Mouse (Mus musculus) neutrophil, adult 5-6 weeks (primary cell): ENCODE measurements around the gene Asb3. TPM values are rescaled to one million over a fixed set of nuclear protein-coding genes. Genes with fewer than 3 reads are reported as not detected.
"Not testable (repeated sequence)": the region's sequence is repeated elsewhere in the genome, so short reads cannot be mapped to it uniquely, and the experiment has no call there.

Experiments used
- ATAC-seq: fragments of 151-379, 151-347 bp; 2 replicates; pipeline ENCODE4 v1.8.0; 2017; ENCODE audit warnings: mild to moderate bottlenecking, moderate TSS enrichment; ENCODE audit not compliant: insufficient number of reproducible peaks, poor library complexity, low FRiP score, severe bottlenecking; ENCODE audit errors: extremely low read depth
- total RNA-seq: library from RNA; stranded (forward); fragments of 200-1000 nt; gene quantifications from 2 replicates; pipeline ENCODE4 v1.2.3, GENCODE M21; 2017

The Asb3 gene
- total RNA-seq, 1 experiment from 2014 or later: 26.9 TPM

DNA sequence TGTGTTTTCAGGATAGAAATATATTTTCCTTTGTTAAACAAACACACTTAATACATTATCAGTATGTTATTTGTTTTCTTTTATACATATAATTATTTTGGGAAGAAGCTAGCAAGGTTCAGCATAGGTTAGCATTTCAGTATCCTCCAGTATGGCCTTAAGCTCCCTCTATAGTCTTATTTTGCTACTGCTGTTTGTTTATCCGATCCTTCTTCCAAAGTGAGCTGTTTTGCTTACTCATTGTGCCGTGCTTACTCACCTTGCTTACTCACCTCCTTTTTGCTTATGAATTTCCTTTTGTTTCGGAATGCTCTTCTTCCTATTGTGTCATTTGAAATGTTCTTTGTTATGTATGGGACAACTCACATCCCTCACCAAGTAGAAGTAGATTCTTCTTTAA, 111.5 kb downstream of the Asb3 start:
- ATAC-seq: peak; percentile 48; the same call in 1 of the 2 replicates

GRCm38 (mm10) chr11:30998199-30998598, 113.0 kb downstream of the Asb3 start:
- ATAC-seq: no peak

GRCm38 (mm10) chr11:30998704-30999103, 113.5 kb downstream of the Asb3 start:
- no peak for ATAC-seq

DNA sequence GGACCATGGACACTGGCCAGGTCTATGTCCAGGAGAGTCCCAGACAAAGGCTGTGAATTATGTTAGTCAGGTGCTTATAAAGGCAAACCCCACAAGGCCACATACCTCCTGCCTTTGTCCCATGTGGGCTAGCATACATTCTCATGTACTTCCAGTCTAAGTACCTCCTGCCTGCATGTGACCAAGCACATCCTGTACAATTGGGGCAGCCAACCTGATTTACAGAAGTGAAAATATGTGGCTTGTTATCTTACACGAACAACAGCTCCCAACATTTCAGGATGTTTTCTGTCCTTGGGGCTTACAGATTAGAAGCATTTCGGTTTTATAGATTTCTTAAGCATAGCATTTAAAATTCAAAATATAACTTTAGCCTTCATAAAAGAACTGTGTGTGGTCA, 114.8 kb downstream of the Asb3 start:
- peak; percentile 69; the same call in 1 of the 2 replicates for ATAC-seq

- ATAC-seq: no peak
These were observed 116.1 kb downstream of the Asb3 start for GRCm38 (mm10) chr11:31001169-31001908.

GRCm38 (mm10) chr11:31009668-31010067, 124.5 kb downstream of the Asb3 start:
- not testable (repeated sequence) for ATAC-seq

- ATAC-seq: not testable (repeated sequence)
These were observed 132.2 kb downstream of the Asb3 start for GRCm38 (mm10) chr11:31017466-31017865.

- ATAC-seq: no peak
These were observed 149.7 kb downstream of the Asb3 start for GRCm38 (mm10) chr11:31034958-31035357.

DNA sequence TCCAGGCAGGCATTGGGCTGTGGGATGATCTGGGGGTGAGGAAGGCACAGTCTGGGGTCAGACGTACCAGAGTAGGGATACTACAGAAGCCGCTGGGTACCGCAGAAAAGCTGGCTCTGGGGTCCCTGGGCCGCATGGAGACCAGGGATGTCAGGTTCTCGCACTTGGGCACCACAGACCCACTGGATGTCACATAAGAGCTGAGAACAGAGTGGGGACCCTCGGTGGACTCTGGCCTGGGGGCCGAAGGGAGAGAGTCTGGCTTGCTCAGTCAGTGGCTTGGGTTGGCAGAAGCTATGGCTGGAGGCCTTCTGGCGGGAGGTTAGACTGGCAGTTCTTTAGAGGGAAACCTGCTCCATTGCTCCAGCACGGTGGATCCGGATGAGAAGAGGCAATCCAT, 204.8 kb downstream of the Asb3 start:
- no peak for ATAC-seq

- ATAC-seq: no peak
These were observed 205.3 kb downstream of the Asb3 start for GRCm38 (mm10) chr11:31090478-31090978.

DNA sequence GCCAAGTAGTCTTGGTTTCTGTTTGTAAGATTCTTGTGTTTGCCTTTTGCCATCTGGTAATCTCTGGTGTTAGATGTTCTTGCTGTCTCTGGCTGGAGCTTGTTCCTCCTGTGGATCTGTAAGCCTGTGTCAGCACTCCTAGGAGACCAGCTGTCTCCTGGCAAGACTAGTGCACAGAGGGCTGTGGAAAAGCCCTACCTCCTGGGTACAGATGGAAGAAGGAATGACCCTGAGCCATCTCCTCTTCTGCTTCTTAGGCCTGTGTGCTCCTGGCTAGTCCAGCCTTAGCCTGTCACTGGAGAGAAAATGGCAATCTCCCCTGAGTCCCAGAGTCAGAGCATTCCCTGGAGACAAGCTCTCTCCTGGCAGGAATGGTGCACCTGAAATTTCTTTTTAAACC, 214.3 kb downstream of the Asb3 start:
- not testable (repeated sequence) for ATAC-seq

DNA sequence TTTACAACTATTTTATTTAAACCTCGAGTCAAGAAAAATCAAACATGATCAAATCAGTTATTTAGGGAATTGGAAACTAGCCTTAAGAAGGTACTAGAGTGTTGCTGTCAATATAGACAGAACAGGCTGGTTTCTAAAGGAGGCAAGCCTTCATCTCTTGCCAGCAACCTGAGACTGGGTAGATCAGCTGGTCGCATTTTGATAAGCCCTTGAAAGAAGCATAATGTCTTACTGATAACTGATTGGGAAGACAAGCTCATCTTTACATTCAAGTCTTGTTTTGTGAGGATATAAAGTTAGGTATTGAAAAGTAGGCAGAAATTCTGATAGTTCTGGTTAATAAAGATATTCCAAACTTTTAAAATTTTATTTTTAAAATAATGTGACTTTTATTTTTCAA, 217.0 kb downstream of the Asb3 start:
- ATAC-seq: no peak

- ATAC-seq: no peak
These were observed 220.1 kb downstream of the Asb3 start for GRCm38 (mm10) chr11:31105364-31105763.

GRCm38 (mm10) chr11:31126964-31127363, 241.7 kb downstream of the Asb3 start:
- not testable (repeated sequence) for ATAC-seq

- ATAC-seq: not testable (repeated sequence)
These were observed 248.5 kb downstream of the Asb3 start for GRCm38 (mm10) chr11:31133726-31134125.

DNA sequence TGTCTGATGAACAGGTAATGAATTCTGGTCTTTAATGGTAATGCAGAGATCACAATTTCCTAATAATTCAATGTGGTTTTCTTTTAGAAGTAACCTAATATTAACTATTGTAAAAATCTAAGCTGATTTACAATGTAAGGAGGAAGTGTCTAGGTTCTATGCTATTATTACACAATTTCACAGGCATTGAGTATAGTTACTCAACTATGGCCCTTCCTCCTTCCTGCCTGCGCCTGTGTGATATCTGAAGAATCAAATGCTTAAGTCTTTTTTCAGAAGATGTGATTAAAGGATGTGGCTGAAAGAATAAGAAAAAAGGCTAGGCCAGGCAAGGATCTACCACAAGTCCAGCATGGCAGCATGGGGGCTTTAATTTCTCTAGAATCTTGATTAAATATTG, 249.6 kb downstream of the Asb3 start:
- not testable (repeated sequence) for ATAC-seq

GRCm38 (mm10) chr11:31138394-31138793, 253.2 kb downstream of the Asb3 start:
- not testable (repeated sequence) for ATAC-seq
